In genomic region chr3:40798500-40798899, GRCm38 (mm10) we compare ENCODE assay signal across 8 mouse cellular contexts. TPM values are rescaled to one million over a fixed set of nuclear protein-coding genes. Genes with fewer than 3 reads are reported as not detected.
DNase-seq lines count a peak whose midpoint lies in the region; ATAC-seq and TF ChIP-seq lines count a peak whose summit lies in the region.

No protein-coding gene starts in this region.

- peak; percentile 70 for TF ChIP-seq CTCF in layer of hippocampus, adult 2 months (conservative IDR thresholded peaks at IDR 0.05)
- peak; percentile 25; the same call in 1 of the 2 replicates for TF ChIP-seq CTCF in spleen, adult 2 months (IDR thresholded peaks at IDR 0.05; ENCODE audit: extremely low read depth, insufficient read depth, insufficient read length, insufficient replicate concordance)

- H3K4me3 ChIP-seq in layer of hippocampus, adult 2 months = no peak overlapping the region
- H3K4me3 ChIP-seq in spleen, adult 2 months (ENCODE audit: extremely low read depth, insufficient read depth, insufficient read length) = no peak overlapping the region

- 56% methylated on average over 7 of the region's 7 CpGs for WGBS in spleen, adult 2 months

- H3K4me1 ChIP-seq in spleen, adult 2 months (ENCODE audit: control insufficient read depth, insufficient read depth, insufficient read length) = peaks cover 6% of the 10 kb centered on the region

- no peaks in the 10 kb centered on the region for H3K27me3 ChIP-seq in spleen, adult 2 months (ENCODE audit: control insufficient read depth, insufficient read depth, low read length)

- H3K27ac ChIP-seq in layer of hippocampus, adult 2 months = no peak overlapping the region
- H3K27ac ChIP-seq in spleen, adult 2 months (ENCODE audit: insufficient read depth, low read length) = no peak overlapping the region

- ATAC-seq in erythroblast, adult 5-6 weeks (replicated peaks; ENCODE audit: low FRiP score, poor library complexity, severe bottlenecking) = peak; percentile 81
- ATAC-seq in megakaryocyte, adult 5-6 weeks (ENCODE audit: poor library complexity, severe bottlenecking) = peak; percentile 62

- TF ChIP-seq POLR2A in spleen, adult 2 months (IDR thresholded peaks at IDR 0.05; ENCODE audit: low read depth, low read length) = no peak

- peak; percentile 15 for DNase-seq in gastrocnemius, adult 18-20 months (ENCODE audit: low spot score)
- no peak for DNase-seq in gastrocnemius, postnatal 25 days
- DNase-seq in CD4-positive helper T cell, adult 2 months (ENCODE audit: low read depth, low spot score) = peak; percentile 75
- peak; percentile 69 for DNase-seq in adrenal gland, postnatal 14 days
- DNase-seq in layer of hippocampus, adult 2 months (ENCODE audit: low spot score in 2 of 2) = peak in 1 of 2 experiments; percentile 25
- DNase-seq in spleen, adult 2 months (ENCODE audit: low read depth in 1 of 2, low spot score in 2 of 2) = peak; percentile 53 to 65

- H3K36me3 ChIP-seq in spleen, adult 2 months (ENCODE audit: control insufficient read depth, insufficient read depth, low read length) = no peaks in the 10 kb centered on the region

RNA-seq across cellular contexts. Expression of gene Plk4, which starts 1.3 kb away (rescaled TPM):
- total RNA-seq in gastrocnemius, adult 18-20 months (2021) = under 1 TPM; 0.59 to 0.62 TPM
- 1 to 10 TPM; 1.4 to 2.3 TPM for total RNA-seq in gastrocnemius, postnatal 25 days (2021)
- total RNA-seq in adrenal gland, postnatal 14 days (2021) = 11.0 and 12.2 TPM in 2 replicates
- 24.2 and 36.8 TPM in 2 replicates for total RNA-seq in erythroblast, adult 5-6 weeks (2015; ENCODE audit: low replicate concordance)
- total RNA-seq in erythroblast, adult 5-6 weeks (2017; ENCODE audit: low replicate concordance) = 29.6 and 33.0 TPM in 2 replicates
- total RNA-seq in layer of hippocampus, adult 2 months (2021) = 1 to 10 TPM; 3.8 to 6.0 TPM
- 63.2 and 77.6 TPM in 2 replicates for total RNA-seq in megakaryocyte, adult 5-6 weeks (2015)
- total RNA-seq in megakaryocyte, adult 5-6 weeks (2017) = 67.1 and 93.7 TPM in 2 replicates
- 2.7 and 3.3 TPM in 2 replicates for polyA plus RNA-seq in spleen, adult 2 months (2012; rRNA removed)

RNA-seq across cellular contexts. Expression of gene Mfsd8, which starts 48.2 kb away (rescaled TPM):
- 10 to 100 TPM; 17.4 to 19.2 TPM for total RNA-seq in gastrocnemius, adult 18-20 months (2021)
- total RNA-seq in gastrocnemius, postnatal 25 days (2021) = 10 to 100 TPM; 15.2 to 18.1 TPM
- total RNA-seq in adrenal gland, postnatal 14 days (2021) = 18.7 and 20.8 TPM in 2 replicates
- total RNA-seq in erythroblast, adult 5-6 weeks (2015; ENCODE audit: low replicate concordance) = 8.3 and 10.0 TPM in 2 replicates
- 5.6 and 6.6 TPM in 2 replicates for total RNA-seq in erythroblast, adult 5-6 weeks (2017; ENCODE audit: low replicate concordance)
- 10 to 100 TPM; 19.5 to 24.0 TPM for total RNA-seq in layer of hippocampus, adult 2 months (2021)
- total RNA-seq in megakaryocyte, adult 5-6 weeks (2015) = 16.3 and 17.0 TPM in 2 replicates
- 5.7 and 7.1 TPM in 2 replicates for total RNA-seq in megakaryocyte, adult 5-6 weeks (2017)
- polyA plus RNA-seq in spleen, adult 2 months (2012; rRNA removed) = 1.9 and 2.6 TPM in 2 replicates

RNA-seq across cellular contexts. Expression of gene Abhd18, which starts 48.3 kb away (rescaled TPM):
- total RNA-seq in gastrocnemius, adult 18-20 months (2021) = 10 to 100 TPM; 12.4 to 15.7 TPM
- total RNA-seq in gastrocnemius, postnatal 25 days (2021) = 10 to 100 TPM; 17.0 to 24.5 TPM
- 6.8 and 7.7 TPM in 2 replicates for total RNA-seq in adrenal gland, postnatal 14 days (2021)
- total RNA-seq in erythroblast, adult 5-6 weeks (2015; ENCODE audit: low replicate concordance) = 17.7 and 23.8 TPM in 2 replicates
- total RNA-seq in erythroblast, adult 5-6 weeks (2017; ENCODE audit: low replicate concordance) = 34.3 and 36.9 TPM in 2 replicates
- 10 to 100 TPM; 12.2 to 14.5 TPM for total RNA-seq in layer of hippocampus, adult 2 months (2021)
- total RNA-seq in megakaryocyte, adult 5-6 weeks (2015) = 6.2 and 8.1 TPM in 2 replicates
- total RNA-seq in megakaryocyte, adult 5-6 weeks (2017) = 5.3 and 5.7 TPM in 2 replicates
- 1.2 and 1.4 TPM in 2 replicates for polyA plus RNA-seq in spleen, adult 2 months (2012; rRNA removed)

RNA-seq across cellular contexts. Expression of gene Hspa4l, which starts 54.2 kb away (rescaled TPM):
- 1 to 10 TPM; 4.9 to 6.6 TPM for total RNA-seq in gastrocnemius, adult 18-20 months (2021)
- total RNA-seq in gastrocnemius, postnatal 25 days (2021) = 1 to 10 TPM; 6.2 TPM
- 30.4 and 36.2 TPM in 2 replicates for total RNA-seq in adrenal gland, postnatal 14 days (2021)
- 13.8 and 30.7 TPM in 2 replicates for total RNA-seq in erythroblast, adult 5-6 weeks (2015; ENCODE audit: low replicate concordance)
- 39.0 and 69.1 TPM in 2 replicates for total RNA-seq in erythroblast, adult 5-6 weeks (2017; ENCODE audit: low replicate concordance)
- 100 to 1,000 TPM; 146 to 155 TPM for total RNA-seq in layer of hippocampus, adult 2 months (2021)
- 33.4 and 40.1 TPM in 2 replicates for total RNA-seq in megakaryocyte, adult 5-6 weeks (2015)
- 46.1 and 46.7 TPM in 2 replicates for total RNA-seq in megakaryocyte, adult 5-6 weeks (2017)
- 7.8 and 10.1 TPM in 2 replicates for polyA plus RNA-seq in spleen, adult 2 months (2012; rRNA removed)
